Mouse (Mus musculus) liver, embryonic 15.5 days (tissue): Measurements from ENCODE around the gene Lst1. TPM values are rescaled to one million over a fixed set of nuclear protein-coding genes. Genes with fewer than 3 reads are reported as not detected.

Experiments used
- ATAC-seq: fragments of 200-750 bp; cut with Nextera tagmentation; 2 replicates; pipeline ENCODE4 v1.8.0; 2017; ENCODE audit warnings: moderate number of reproducible peaks, mild to moderate bottlenecking, moderate library complexity; ENCODE audit not compliant: insufficient read depth
- H3K27ac ChIP-seq: fragments of 300-500 bp; sonication (generic); replicated peaks from 2 replicates; pipeline ENCODE4 v1.5.1; 2015; ENCODE audit warnings: mild to moderate bottlenecking, inconsistent platforms
- H3K27me3 ChIP-seq: fragments of 300-500 bp; sonication (generic); 2 replicates; pipeline ENCODE4 v1.6.1; 2015; ENCODE audit warnings: mild to moderate bottlenecking, inconsistent platforms
- H3K36me3 ChIP-seq: fragments of 300-500 bp; sonication (generic); replicated peaks from 2 replicates; pipeline ENCODE4 v1.6.1; 2015; ENCODE audit warnings: moderate library complexity, mild to moderate bottlenecking, inconsistent platforms
- H3K4me1 ChIP-seq: fragments of 300-500 bp; sonication (generic); replicated peaks from 2 replicates; pipeline ENCODE4 v1.6.1; 2015; ENCODE audit warnings: inconsistent platforms
- H3K4me2 ChIP-seq: fragments of 300-500 bp; sonication (generic); 2 replicates; pipeline ENCODE4 v1.6.1; 2015; ENCODE audit warnings: moderate library complexity, mild to moderate bottlenecking, inconsistent platforms
- H3K4me3 ChIP-seq: fragments of 300-500 bp; sonication (generic); replicated peaks from 2 replicates; pipeline ENCODE4 v1.5.1; 2015; ENCODE audit warnings: mild to moderate bottlenecking, inconsistent platforms
- H3K9ac ChIP-seq: fragments of 300-500 bp; sonication (generic); 2 replicates; pipeline ENCODE4 v1.6.1; 2015; ENCODE audit warnings: moderate library complexity, mild to moderate bottlenecking, inconsistent platforms
- H3K9me3 ChIP-seq: fragments of 300-500 bp; sonication (generic); replicated peaks from 2 replicates; pipeline ENCODE4 v1.6.1; 2016; ENCODE audit warnings: inconsistent platforms
- WGBS: fragments of 180-500 bp; shearing (Covaris S2); methylation state at CpG from one replicate; pipeline ENCODE4 v1.1.7; 2015; ENCODE audit warnings: mixed read lengths; ENCODE audit not compliant: insufficient replicate concordance; 5-methylcytosine and 5-hydroxymethylcytosine counted together
- polyA plus RNA-seq: library from polyadenylated mRNA; unstranded; fragments of >200 nt; fragmentation: Nextera tagmentation; extraction: Ambion mirVana; gene quantifications from 2 replicates; pipeline ENCODE4 v1.2.1, GENCODE M21; 2015

Lst1 gene
- polyA plus RNA-seq, 1 experiment from 2014 or later: 40.2 TPM

DNA sequence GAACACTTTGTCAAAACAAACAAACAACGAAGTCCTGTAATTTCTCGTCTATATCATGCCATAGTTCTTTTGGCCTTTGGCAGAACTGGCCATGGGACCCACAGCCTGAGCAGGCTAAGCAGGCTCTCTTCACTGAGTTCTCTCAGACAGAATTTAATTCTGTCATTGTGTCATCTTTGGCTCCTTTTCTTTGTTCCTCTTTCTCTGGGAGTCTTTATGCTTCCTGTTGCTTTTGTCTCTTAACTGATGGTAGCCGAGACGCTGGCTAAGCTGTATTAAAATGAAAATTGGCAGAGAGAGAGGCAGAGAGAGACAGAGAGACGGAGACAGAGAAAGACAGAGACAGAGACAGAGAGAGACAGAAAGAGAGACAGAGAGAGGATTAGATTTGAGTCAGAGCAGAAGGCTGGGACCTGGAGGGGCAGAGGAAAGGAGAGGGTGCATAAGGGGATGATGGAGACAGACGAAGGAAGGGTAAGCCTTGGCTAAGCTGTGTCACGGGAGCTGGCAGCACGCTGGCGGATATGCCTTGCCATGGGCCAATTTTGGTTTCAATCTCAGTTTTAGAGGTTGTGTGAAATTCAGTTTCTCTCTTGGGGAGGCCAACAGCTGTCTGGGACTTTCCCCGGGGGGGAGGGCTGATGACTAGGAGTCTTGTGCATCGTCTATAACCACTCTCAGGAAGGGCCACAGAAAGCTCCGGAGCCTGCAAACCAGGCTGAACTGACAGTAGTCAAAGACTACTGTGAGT, 21.7 kb upstream of the Lst1 start:
- H3K4me2 ChIP-seq: no peak overlapping the region
- no peaks in the 10 kb centered on the region for H3K36me3 ChIP-seq
- ATAC-seq: no peak
- H3K27me3 ChIP-seq: peaks cover 12% of the 10 kb centered on the region
- peaks cover 4% of the 10 kb centered on the region; the same call in 1 of the 2 replicates for H3K4me1 ChIP-seq
- no peak overlapping the region for H3K9ac ChIP-seq
- 35% methylated on average over 12 of the region's 12 CpGs for WGBS
- no peak overlapping the region for H3K4me3 ChIP-seq
- no peaks in the 10 kb centered on the region for H3K9me3 ChIP-seq
- H3K27ac ChIP-seq: no peak overlapping the region

GRCm38 (mm10) chr17:35205380-35205769, 17.1 kb upstream of the Lst1 start:
- no peak overlapping the region for H3K27ac ChIP-seq
- H3K9ac ChIP-seq: no peak overlapping the region
- H3K4me3 ChIP-seq: no peak overlapping the region
- H3K9me3 ChIP-seq: no peaks in the 10 kb centered on the region
- H3K27me3 ChIP-seq: peaks cover 55% of the 10 kb centered on the region
- H3K36me3 ChIP-seq: no peaks in the 10 kb centered on the region
- peaks cover 8% of the 10 kb centered on the region; the same call in 1 of the 2 replicates for H3K4me1 ChIP-seq
- no peak for ATAC-seq
- WGBS: 49% methylated on average over 10 of the region's 10 CpGs
- H3K4me2 ChIP-seq: no peak overlapping the region

DNA sequence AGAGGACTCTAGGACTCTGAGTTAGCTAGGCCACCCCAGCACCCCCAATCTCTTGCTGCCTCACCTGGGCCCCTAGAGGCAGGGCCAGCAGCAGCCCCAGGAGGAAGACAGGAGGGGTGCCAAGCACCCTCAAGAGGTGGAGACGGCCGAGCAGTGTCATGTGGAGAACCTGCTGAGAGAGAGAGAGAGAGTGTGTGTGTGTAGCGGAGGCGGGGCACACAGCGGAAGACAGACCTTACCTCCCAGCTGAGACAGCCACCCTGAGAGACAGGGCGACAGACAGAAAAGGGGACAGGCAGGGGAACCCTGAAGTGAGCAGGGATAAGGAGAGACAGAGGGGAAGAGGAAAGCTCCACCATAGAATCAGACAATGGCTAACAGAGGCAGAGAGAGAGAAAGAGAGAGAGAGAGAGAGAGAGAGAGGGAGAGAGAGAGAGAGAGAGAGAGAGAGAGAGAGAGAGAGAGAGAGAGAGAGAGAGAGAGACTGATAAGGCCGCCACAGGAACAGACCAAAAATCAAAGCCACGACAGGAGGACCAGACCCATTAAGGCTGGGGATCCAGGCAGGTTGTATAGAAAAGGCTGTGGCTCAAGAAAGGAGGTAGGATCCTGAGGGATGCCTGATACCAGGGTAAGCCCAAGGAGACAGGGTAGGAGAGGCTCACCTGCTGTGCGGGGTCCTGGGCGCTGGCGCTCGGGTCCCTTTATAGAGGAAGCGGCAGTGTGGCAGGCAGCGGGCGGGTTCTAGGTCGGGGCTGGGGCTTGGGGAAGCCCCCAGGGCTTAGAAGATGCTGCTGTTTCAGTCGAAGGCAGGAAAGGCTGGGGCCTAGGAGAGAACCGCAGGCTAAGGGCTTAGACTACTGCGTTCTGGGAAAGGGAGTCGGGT, 16.5 kb upstream of the Lst1 start, which contains the start of gene Lta:
Gene Lta (minus strand): TSS at position 858 of the 886 bp plus-strand sequence.
- peaks cover 56% of the 10 kb centered on the region for H3K27me3 ChIP-seq
- H3K4me1 ChIP-seq: peaks cover 11% of the 10 kb centered on the region; the same call in 1 of the 2 replicates
- H3K27ac ChIP-seq: no peak within 1 kb of the TSS
- no peak within 1 kb of the TSS for H3K4me3 ChIP-seq
- no peaks in the 10 kb centered on the region for H3K36me3 ChIP-seq
- no peak for ATAC-seq
- H3K9me3 ChIP-seq: no peaks in the 10 kb centered on the region
- 40% methylated on average over 20 of the region's 20 CpGs for WGBS
- no peak within 1 kb of the TSS for H3K4me2 ChIP-seq
- H3K9ac ChIP-seq: no peak within 1 kb of the TSS

DNA sequence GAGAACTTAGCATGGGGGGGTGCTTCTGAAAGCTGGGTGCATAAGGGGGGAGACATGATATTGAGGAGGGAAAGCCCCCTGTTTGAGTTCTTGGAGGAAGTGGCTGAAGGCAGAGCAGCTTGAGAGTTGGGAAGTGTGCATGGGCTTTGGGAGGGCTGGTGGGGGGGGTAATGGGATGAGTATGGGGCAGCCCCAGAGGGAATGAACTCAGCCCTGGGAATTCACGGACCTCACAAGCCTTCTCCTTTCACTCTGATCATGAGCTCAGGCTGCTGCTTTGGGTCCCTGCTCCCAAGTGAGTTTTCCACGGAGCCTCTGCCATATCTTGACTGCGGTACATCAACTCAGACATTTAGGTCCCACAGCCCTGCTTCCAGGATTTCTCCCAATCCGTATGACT, 14.2 kb upstream of the Lst1 start:
- Histone ChIP-seq H3K27ac (no peak overlapping the region), H3K4me3 (no peak overlapping the region), H3K4me1 (peaks cover 11% of the 10 kb centered on the region; the same call in 1 of the 2 replicates), H3K9ac (no peak overlapping the region), H3K9me3 (no peaks in the 10 kb centered on the region), H3K4me2 (no peak overlapping the region), H3K27me3 (peaks cover 68% of the 10 kb centered on the region), H3K36me3 (no peaks in the 10 kb centered on the region)
- ATAC-seq: no peak
- WGBS: 66% methylated on average over 4 of the region's 4 CpGs

GRCm38 (mm10) chr17:35201787-35202186, 13.5 kb upstream of the Lst1 start, which contains the start of gene Tnf:
Gene Tnf, minus strand, starts transcription at chr17:35202007.
- no peaks in the 10 kb centered on the region for H3K36me3 ChIP-seq
- WGBS: 8% methylated on average over 13 of the region's 13 CpGs
- peak within 1 kb of the TSS; percentile 40 for H3K4me3 ChIP-seq
- no peak for ATAC-seq
- H3K27ac ChIP-seq: peak within 1 kb of the TSS; percentile 71
- H3K9ac ChIP-seq: peak within 1 kb of the TSS; percentile 30; the same call in 1 of the 2 replicates
- peak within 1 kb of the TSS; percentile 41 for H3K4me2 ChIP-seq
- H3K9me3 ChIP-seq: no peaks in the 10 kb centered on the region
- H3K27me3 ChIP-seq: peaks cover 73% of the 10 kb centered on the region
- peaks cover 11% of the 10 kb centered on the region; the same call in 1 of the 2 replicates for H3K4me1 ChIP-seq

GRCm38 (mm10) chr17:35201128-35201527, 12.9 kb upstream of the Lst1 start:
- Histone ChIP-seq H3K27ac (peak overlapping the region; percentile 71; the same call in 1 of the 2 replicates), H3K27me3 (peaks cover 79% of the 10 kb centered on the region), H3K4me2 (peak overlapping the region; percentile 41), H3K4me1 (peaks cover 16% of the 10 kb centered on the region; the same call in 1 of the 2 replicates), H3K9ac (0 out of 2 replicates have a peak overlapping the region, but pooled peaks have one; percentile 30), H3K36me3 (no peaks in the 10 kb centered on the region), H3K4me3 (peak overlapping the region; percentile 40), H3K9me3 (no peaks in the 10 kb centered on the region)
- WGBS: 10% methylated on average over 11 of the region's 11 CpGs
- no peak for ATAC-seq

DNA sequence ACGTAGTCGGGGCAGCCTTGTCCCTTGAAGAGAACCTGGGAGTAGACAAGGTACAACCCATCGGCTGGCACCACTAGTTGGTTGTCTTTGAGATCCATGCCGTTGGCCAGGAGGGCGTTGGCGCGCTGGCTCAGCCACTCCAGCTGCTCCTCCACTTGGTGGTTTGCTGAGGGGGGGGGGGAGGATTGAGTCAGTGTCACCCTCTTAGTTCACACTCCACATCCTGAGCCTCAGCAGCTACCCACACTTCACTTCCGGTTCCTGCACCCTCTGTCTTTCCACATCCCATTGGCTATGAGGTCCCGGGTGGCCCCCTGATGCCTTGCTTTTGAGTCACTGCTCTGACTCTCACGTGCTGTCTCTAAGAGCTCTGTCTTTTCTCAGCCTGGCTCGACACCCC, 12.2 kb upstream of the Lst1 start:
- H3K4me2 ChIP-seq: peak overlapping the region; percentile 41
- no peaks in the 10 kb centered on the region for H3K36me3 ChIP-seq
- H3K9me3 ChIP-seq: no peaks in the 10 kb centered on the region
- peak overlapping the region; percentile 40 for H3K4me3 ChIP-seq
- peaks cover 85% of the 10 kb centered on the region for H3K27me3 ChIP-seq
- peak overlapping the region; percentile 71 for H3K27ac ChIP-seq
- no peak overlapping the region for H3K9ac ChIP-seq
- WGBS: 15% methylated on average over 11 of the region's 11 CpGs
- H3K4me1 ChIP-seq: peaks cover 24% of the 10 kb centered on the region
- peak; percentile 48; the same call in 1 of the 2 replicates for ATAC-seq

DNA sequence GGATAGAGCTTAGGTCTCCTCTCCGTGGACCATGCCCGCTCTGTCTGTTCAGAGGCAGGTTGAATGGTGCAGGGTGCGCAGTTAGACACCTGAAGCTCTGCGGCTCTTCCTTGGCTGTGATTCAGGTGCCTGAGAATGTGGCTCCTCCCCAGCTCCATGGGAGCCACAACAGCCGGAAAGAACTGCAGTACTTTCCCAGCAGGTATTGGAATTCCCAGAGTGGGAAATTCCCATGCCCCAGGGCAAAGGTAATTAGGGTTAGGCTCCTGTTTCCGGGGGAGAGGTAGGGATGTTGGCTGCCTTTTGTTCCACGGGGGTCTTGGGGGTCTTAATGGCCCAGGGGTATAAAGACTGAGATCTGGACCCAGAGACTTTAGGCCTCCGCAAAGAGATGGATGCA, 10.7 kb upstream of the Lst1 start:
- H3K4me1 ChIP-seq: peaks cover 37% of the 10 kb centered on the region

GRCm38 (mm10) chr17:35198029-35198428, 9.8 kb upstream of the Lst1 start:
- WGBS: 50% methylated on average over 7 of the region's 7 CpGs
- peaks cover 40% of the 10 kb centered on the region for H3K4me1 ChIP-seq
- H3K27me3 ChIP-seq: peaks cover 82% of the 10 kb centered on the region
- no peaks in the 10 kb centered on the region for H3K36me3 ChIP-seq
- H3K9me3 ChIP-seq: no peaks in the 10 kb centered on the region
- no peak overlapping the region for H3K4me3 ChIP-seq
- H3K4me2 ChIP-seq: no peak overlapping the region
- no peak overlapping the region for H3K9ac ChIP-seq
- no peak overlapping the region for H3K27ac ChIP-seq
- no peak for ATAC-seq

More for the DNA sequence above, 10.7 kb upstream of the Lst1 start:
- Histone ChIP-seq H3K4me2 (no peak overlapping the region), H3K9ac (no peak overlapping the region), H3K27ac (no peak overlapping the region), H3K27me3 (peaks cover 88% of the 10 kb centered on the region), H3K4me3 (no peak overlapping the region), H3K9me3 (no peaks in the 10 kb centered on the region), H3K36me3 (no peaks in the 10 kb centered on the region)
- WGBS: 63% methylated on average over 8 of the region's 8 CpGs
- ATAC-seq: no peak

- peaks cover 73% of the 10 kb centered on the region for H3K27me3 ChIP-seq
- WGBS: 31% methylated on average over 6 of the region's 6 CpGs
Measured at GRCm38 (mm10) chr17:35197126-35197525, 8.9 kb upstream of the Lst1 start.

DNA sequence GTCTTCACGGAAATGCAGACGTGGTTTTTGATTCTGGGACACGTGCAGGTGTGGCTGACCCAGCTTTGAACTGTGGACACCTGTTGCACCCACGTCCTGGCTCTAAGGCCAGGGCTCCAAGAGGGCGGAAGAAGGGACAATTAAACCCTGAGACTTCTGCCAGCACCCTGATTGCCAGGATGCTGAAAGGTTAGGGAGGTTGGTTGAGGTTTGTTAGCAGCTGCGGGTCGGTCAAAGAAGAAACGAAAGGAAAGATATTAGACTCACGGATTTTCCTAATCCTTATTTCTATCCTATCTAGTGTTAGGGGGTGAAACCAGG, 8.0 kb upstream of the Lst1 start:
- Histone ChIP-seq H3K4me2 (peak overlapping the region; percentile 74), H3K27ac (no peak overlapping the region), H3K9me3 (no peaks in the 10 kb centered on the region), H3K4me3 (peak overlapping the region; percentile 49), H3K4me1 (peaks cover 40% of the 10 kb centered on the region), H3K27me3 (peaks cover 64% of the 10 kb centered on the region), H3K9ac (peak overlapping the region; percentile 33; the same call in 1 of the 2 replicates), H3K36me3 (no peaks in the 10 kb centered on the region)
- 31% methylated on average over 9 of the region's 9 CpGs for WGBS
- ATAC-seq: no peak

More at GRCm38 (mm10) chr17:35197126-35197525, 8.9 kb upstream of the Lst1 start:
- no peak for ATAC-seq
- no peaks in the 10 kb centered on the region for H3K36me3 ChIP-seq
- H3K4me1 ChIP-seq: peaks cover 40% of the 10 kb centered on the region
- H3K9me3 ChIP-seq: no peaks in the 10 kb centered on the region
- no peak overlapping the region for H3K9ac ChIP-seq
- H3K4me3 ChIP-seq: no peak overlapping the region
- no peak overlapping the region for H3K4me2 ChIP-seq
- H3K27ac ChIP-seq: no peak overlapping the region
